Mouse (Mus musculus): ENCODE measurements around the gene Dusp10.

DNA sequence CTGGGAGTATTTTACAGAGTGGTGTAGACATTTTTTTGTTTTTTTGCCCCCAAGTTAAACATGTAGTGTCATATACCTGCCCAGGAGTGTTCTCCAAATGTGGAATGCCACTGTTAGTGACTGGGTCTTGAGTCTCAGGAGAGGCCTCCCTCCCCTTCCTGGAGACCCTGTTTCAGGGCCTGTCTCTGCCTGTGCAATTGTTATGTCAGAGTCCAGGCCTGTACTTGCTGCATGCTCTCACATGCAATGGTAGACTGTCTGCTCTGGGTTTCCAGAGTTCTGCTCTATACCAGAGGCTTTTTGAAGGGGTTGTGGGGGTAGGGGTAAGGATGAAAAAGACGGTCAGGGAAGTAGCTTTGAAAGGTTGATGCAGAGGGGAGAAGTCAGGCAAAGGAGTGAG is 27.8 kb downstream of the Dusp10 start:
- TF ChIP-seq CTCF (IDR thresholded peaks at IDR 0.05; ENCODE audit: low read depth, low read length) (no peak), POLR2A (IDR thresholded peaks at IDR 0.05; ENCODE audit: extremely low read depth, insufficient read depth, low read length) (no peak)
